Mouse (Mus musculus) heart, adult 9 months (tissue): ENCODE measurements around the gene Srsf3.

Source experiments
- DNase-seq, 2 experiments: peaks; one replicate each; pipeline ENCODE4 v3.0.0; 2022; ENCODE audit warnings: low spot score in 2 of 2

Gene Srsf3

GRCm38 (mm10) chr17:29090776-29091175 is 58.3 kb downstream of the Srsf3 start, which contains the start of gene Cdkn1a:
TSS of gene Cdkn1a (plus strand) at chr17:29090976.
- no peak for DNase-seq

GRCm38 (mm10) chr17:29091348-29091944 is 59.0 kb downstream of the Srsf3 start:
- DNase-seq: no peak

- DNase-seq: no peak
These were observed 60.1 kb downstream of the Srsf3 start for GRCm38 (mm10) chr17:29092497-29092896.
